In the genomic region with DNA sequence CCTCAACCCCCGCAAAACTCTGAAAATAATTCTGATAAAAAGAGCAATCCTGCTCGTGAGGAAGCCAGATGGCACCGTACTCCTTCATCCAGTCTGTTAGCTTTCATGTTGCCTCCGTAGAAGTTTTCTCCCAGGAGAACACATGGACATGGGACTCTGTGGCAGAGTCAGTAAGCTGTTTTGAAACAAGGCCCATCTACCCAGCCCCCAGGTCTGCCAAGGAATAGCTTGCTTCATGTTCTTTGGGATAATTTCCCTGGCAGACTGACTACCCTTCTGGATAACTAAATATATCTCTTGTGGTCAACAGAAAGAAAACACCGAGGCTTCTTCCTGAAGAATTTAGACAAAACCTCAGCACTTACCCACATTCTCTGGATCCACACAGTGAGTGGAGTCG, we compare ENCODE assay signal across 13 mouse cellular contexts.
DNase-seq lines count a peak whose midpoint lies in the region; ATAC-seq lines count a peak whose summit lies in the region.
"Had no signal": no experiment of that assay in that cellular context is flagged by ENCODE, and none has a peak within 500 bp of the region (broad histone marks: within the 10 kb centered on the region; RNA-seq: fewer than 3 reads in every experiment).

No protein-coding gene starts in this region.

- ATAC-seq in CD4-positive, CD25-positive, alpha-beta regulatory T cell, adult 4 months: no peak
- ATAC-seq: forebrain, embryonic 16.5 days; liver, postnatal 0 days had no signal

- peak; percentile 24 for DNase-seq in adrenal gland, postnatal 10 days
- DNase-seq in adrenal gland, postnatal 25 days: no peak
- DNase-seq in left cerebral cortex, adult 18-20 months (ENCODE audit: low spot score in 2 of 2): peak; percentile 17 to 42
- DNase-seq in left cerebral cortex, adult 11 months (ENCODE audit: low spot score): no peak
- peak; percentile 18 for DNase-seq in fibroblast of lung, adult 2 months (ENCODE audit: low read depth)
- peak; percentile 26 to 33 for DNase-seq in right cerebral cortex, postnatal 36 days (ENCODE audit: low spot score in 2 of 2)
- DNase-seq in spleen, adult 12 weeks (ENCODE audit: low spot score): no peak
- DNase-seq: cerebellum, adult 8-10 months; heart, postnatal 4 days; liver, postnatal 0 days; thymus, adult 2 months had no signal

Comparison
In these comparisons a context has a peak if more than half of its experiments do, and no peak if none do; other contexts are left out.
1. DNase-seq: peak in adrenal gland, postnatal 10 days (single experiment), left cerebral cortex, adult 18-20 months (2 of 2), fibroblast of lung, adult 2 months (single experiment) and right cerebral cortex, postnatal 36 days (2 of 2); none in adrenal gland, postnatal 25 days (single experiment), left cerebral cortex, adult 11 months (single experiment) and spleen, adult 12 weeks (single experiment).